Mouse (Mus musculus) midbrain, postnatal 0 days (tissue): ENCODE data around the gene Actg1. TPM values are rescaled to one million over a fixed set of nuclear protein-coding genes. Genes with fewer than 3 reads are reported as not detected.

Source experiments
- ATAC-seq: fragments of 200-750 bp; cut with Nextera tagmentation; 2 replicates; pipeline ENCODE4 v1.8.0; 2017; ENCODE audit warnings: moderate number of reproducible peaks, mild to moderate bottlenecking, moderate TSS enrichment, moderate library complexity; ENCODE audit not compliant: low FRiP score
- DNase-seq: peaks from one replicate; pipeline ENCODE4 v3.0.0-alpha.2; 2015; ENCODE audit warnings: low spot score
- H3K27ac ChIP-seq: fragments of 300-500 bp; sonication (generic); 2 replicates; pipeline ENCODE4 v1.5.1; 2014; ENCODE audit warnings: low read depth, mild to moderate bottlenecking, low read length, mixed read lengths
- H3K27me3 ChIP-seq: fragments of 300-500 bp; sonication (generic); 2 replicates; pipeline ENCODE4 v1.6.1; 2014; ENCODE audit warnings: low read length, control low read depth, mixed read lengths; ENCODE audit not compliant: insufficient read depth
- H3K36me3 ChIP-seq: fragments of 300-500 bp; sonication (generic); 2 replicates; pipeline ENCODE4 v1.6.1; 2014; ENCODE audit warnings: low read length, control low read depth, mixed read lengths; ENCODE audit not compliant: insufficient read depth
- H3K4me1 ChIP-seq: fragments of 300-500 bp; sonication (generic); 2 replicates; pipeline ENCODE4 v1.6.1; 2014; ENCODE audit warnings: mild to moderate bottlenecking, control low read depth, antibody characterized with exemption, low read length, mixed read lengths; ENCODE audit not compliant: insufficient read depth
- H3K4me2 ChIP-seq: fragments of 300-500 bp; sonication (generic); 2 replicates; pipeline ENCODE4 v1.6.1; 2014; ENCODE audit warnings: low read depth, mild to moderate bottlenecking, low read length, mixed read lengths; ENCODE audit not compliant: poor library complexity, severe bottlenecking
- H3K4me3 ChIP-seq: fragments of 300-500 bp; sonication (generic); 2 replicates; pipeline ENCODE4 v1.5.1; 2014; ENCODE audit warnings: low read depth, mild to moderate bottlenecking, low read length, moderate library complexity
- H3K9ac ChIP-seq: fragments of 300-500 bp; sonication (generic); replicated peaks from 2 replicates; pipeline ENCODE4 v1.6.1; 2014; ENCODE audit warnings: mild to moderate bottlenecking, low read length, moderate library complexity, mixed read lengths; ENCODE audit not compliant: poor library complexity, severe bottlenecking
- H3K9me3 ChIP-seq: fragments of 300-500 bp; sonication (generic); 2 replicates; pipeline ENCODE4 v1.6.1; 2016; ENCODE audit warnings: low read length, control low read depth
- CTCF ChIP-seq: IDR thresholded peaks from 2 replicates; pipeline ENCODE4 v1.5.1; 2016; ENCODE audit warnings: antibody characterized with exemption, mild to moderate bottlenecking
- WGBS: fragments of 180-500 bp; shearing (Covaris S2); extraction: QIAGEN DNeasy Blood & Tissue Kit; methylation state at CpG from one replicate; pipeline ENCODE4 v1.1.7; 2014; 5-methylcytosine and 5-hydroxymethylcytosine counted together
- polyA plus RNA-seq: library from polyadenylated mRNA; unstranded; fragments of >200 nt; fragmentation: Nextera tagmentation; extraction: Ambion mirVana; gene quantifications from 2 replicates; pipeline ENCODE4 v1.2.1, GENCODE M21; 2015
- total RNA-seq: library from RNA; depleted of rRNA; stranded (reverse); fragments of >200 nt; gene quantifications from 2 replicates; pipeline ENCODE4 v1.2.3, GENCODE M21; 2014

Actg1 gene
- total and polyA plus RNA-seq, 2 experiments from 2014 or later = 2,534 to 3,992 TPM

DNA sequence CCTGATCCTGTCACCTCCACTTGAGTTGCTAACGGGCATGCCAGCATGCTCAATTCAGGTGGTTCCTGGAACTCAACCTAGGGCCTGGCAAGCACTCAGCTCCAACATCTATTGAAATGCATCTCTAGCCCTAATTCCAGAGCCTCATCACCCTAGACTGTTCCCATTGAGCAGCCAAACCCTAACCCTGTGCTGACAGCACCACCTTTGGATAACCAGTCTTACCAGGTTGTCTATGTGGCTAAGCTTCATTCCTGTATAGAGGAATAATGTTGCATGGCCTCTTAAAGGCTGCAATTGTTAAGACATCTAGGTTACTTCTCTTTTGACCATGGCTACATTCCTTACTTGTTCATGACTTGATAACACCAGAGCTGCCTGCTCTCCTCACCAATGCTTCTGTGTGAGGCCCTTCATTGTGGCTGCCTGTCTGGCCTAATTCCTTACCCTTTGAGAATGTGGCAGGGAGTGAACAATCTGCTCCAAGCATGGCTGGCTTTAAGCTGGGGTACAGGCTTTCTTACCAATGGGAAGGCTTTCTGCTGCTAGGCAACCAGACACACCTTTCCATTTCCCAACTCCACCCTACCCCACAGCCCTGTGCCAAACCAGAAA, 3.2 kb downstream of the Actg1 start:
- DNase-seq (no peak), ATAC-seq (no peak)
- peaks cover 3% of the 10 kb centered on the region; the same call in 1 of the 2 replicates for H3K4me1 ChIP-seq
- no peak overlapping the region for H3K27ac ChIP-seq
- peak overlapping the region; percentile 86 for H3K4me2 ChIP-seq
- H3K36me3 ChIP-seq = peaks cover 6% of the 10 kb centered on the region
- H3K9me3 ChIP-seq = no peaks in the 10 kb centered on the region
- TF ChIP-seq CTCF = peak; percentile 3; the same call in 1 of the 2 replicates
- peak overlapping the region; percentile 36 for H3K4me3 ChIP-seq
- H3K9ac ChIP-seq = peak overlapping the region; percentile 42
- 14% methylated on average over 1 of the region's 1 CpGs for WGBS
- no peaks in the 10 kb centered on the region for H3K27me3 ChIP-seq

GRCm38 (mm10) chr11:120344310-120344920, 3.9 kb downstream of the Actg1 start:
- Histone ChIP-seq H3K27me3 (no peaks in the 10 kb centered on the region), H3K4me3 (peak overlapping the region; percentile 36), H3K27ac (no peak overlapping the region), H3K36me3 (peaks cover 6% of the 10 kb centered on the region), H3K9me3 (no peaks in the 10 kb centered on the region), H3K4me1 (peaks cover 2% of the 10 kb centered on the region; the same call in 1 of the 2 replicates), H3K4me2 (peak overlapping the region; percentile 86), H3K9ac (no peak overlapping the region)
- ATAC-seq (no peak), DNase-seq (no peak)
- 63% methylated on average over 5 of the region's 5 CpGs for WGBS
- no peak for TF ChIP-seq CTCF

DNA sequence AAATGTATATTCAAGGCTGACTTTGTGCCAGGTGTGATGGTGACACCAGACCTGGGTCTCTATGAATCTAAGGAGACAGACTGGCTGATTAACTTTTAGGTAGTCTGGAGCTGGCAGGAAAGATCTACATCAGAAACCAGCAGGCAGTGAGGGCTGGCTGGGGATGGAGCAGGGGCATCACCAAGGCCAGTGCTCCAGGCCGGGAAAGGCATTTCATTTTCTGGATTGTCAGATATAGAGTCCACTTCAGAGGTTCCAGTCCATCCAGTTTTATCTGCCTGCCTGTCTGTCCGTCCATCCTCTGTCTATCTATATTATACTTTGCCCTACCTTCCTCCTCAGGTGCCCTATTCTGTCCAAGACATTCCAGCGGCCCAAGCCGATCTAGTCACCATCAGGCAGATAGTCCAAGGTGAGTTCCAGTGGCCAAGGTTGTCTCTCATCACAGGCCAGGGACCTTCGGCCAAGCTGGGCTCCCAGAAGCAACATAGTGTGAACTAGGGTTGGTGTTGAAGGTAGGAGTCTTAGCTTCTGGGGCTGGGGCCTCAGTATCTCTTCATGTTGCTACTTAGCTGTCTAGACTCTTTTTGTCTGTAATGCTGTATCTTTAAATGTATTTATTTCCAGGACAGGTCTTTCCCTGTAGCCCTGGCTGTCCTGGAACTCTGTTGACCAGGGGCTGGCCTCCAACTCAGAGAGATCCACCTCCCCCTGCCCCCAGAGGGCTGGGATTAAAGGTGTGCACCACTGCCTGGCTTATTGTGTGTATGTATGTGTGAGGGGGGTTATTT, 4.6 kb downstream of the Actg1 start:
- Histone ChIP-seq H3K4me3 (no peak overlapping the region), H3K27me3 (no peaks in the 10 kb centered on the region), H3K9ac (no peak overlapping the region), H3K4me1 (no peaks in the 10 kb centered on the region; the same call in 1 of the 2 replicates), H3K27ac (peak overlapping the region; percentile 34; the same call in 1 of the 2 replicates), H3K4me2 (peak overlapping the region; percentile 86), H3K9me3 (no peaks in the 10 kb centered on the region), H3K36me3 (peaks cover 6% of the 10 kb centered on the region)
- no peak for TF ChIP-seq CTCF
- DNase-seq (no peak), ATAC-seq (no peak)
- 79% methylated on average over 5 of the region's 5 CpGs for WGBS

DNA sequence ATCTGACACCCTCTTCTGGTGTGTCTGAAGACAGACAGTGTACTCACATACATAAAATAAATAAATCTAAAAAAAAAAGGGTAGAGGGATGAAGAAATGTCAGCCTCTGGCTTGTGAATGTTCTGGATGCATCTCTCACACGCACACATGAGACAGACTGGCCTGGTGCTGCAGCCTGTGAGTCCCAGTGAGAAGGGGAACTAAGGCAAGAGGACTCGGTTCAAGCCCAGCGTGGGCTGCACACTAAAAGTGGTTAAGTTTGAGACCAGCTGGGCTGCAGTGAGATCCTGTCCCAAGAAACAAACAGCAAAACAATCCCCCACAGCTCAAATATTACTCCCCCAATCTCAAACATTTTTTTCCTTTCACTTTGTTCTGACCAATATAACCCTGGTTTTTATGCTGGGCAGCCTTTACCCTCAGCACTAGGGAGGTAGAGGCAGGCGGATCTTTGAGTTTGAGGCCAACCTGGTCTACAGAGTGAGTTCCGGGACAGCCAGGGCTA, 5.6 kb downstream of the Actg1 start:
- Histone ChIP-seq H3K4me1 (no peaks in the 10 kb centered on the region; the same call in 1 of the 2 replicates), H3K4me3 (no peak overlapping the region), H3K4me2 (no peak overlapping the region), H3K27me3 (no peaks in the 10 kb centered on the region), H3K27ac (no peak overlapping the region), H3K36me3 (peaks cover 6% of the 10 kb centered on the region), H3K9me3 (no peaks in the 10 kb centered on the region), H3K9ac (no peak overlapping the region)
- DNase-seq (no peak), ATAC-seq (no peak)
- no peak for TF ChIP-seq CTCF
- 96% methylated on average over 5 of the region's 5 CpGs for WGBS

GRCm38 (mm10) chr11:120341661-120342060, 6.7 kb downstream of the Actg1 start:
- no peak for ATAC-seq
- Histone ChIP-seq H3K9me3 (no peaks in the 10 kb centered on the region), H3K27me3 (no peaks in the 10 kb centered on the region), H3K9ac (no peak overlapping the region), H3K4me2 (no peak overlapping the region), H3K4me1 (no peaks in the 10 kb centered on the region; the same call in 1 of the 2 replicates), H3K4me3 (no peak overlapping the region), H3K27ac (no peak overlapping the region), H3K36me3 (peaks cover 6% of the 10 kb centered on the region)
- no peak for TF ChIP-seq CTCF
- no peak for DNase-seq
- WGBS = 90% methylated on average over 4 of the region's 4 CpGs
